Mouse (Mus musculus) limb, embryonic 11.5 days (tissue): ENCODE measurements around the gene Pnmal2. TPM values are rescaled to one million over a fixed set of nuclear protein-coding genes. Genes with fewer than 3 reads are reported as not detected.

Experiments used
- ATAC-seq: fragments of 200-750 bp; cut with Nextera tagmentation; 2 replicates; pipeline ENCODE4 v1.8.0; 2017; ENCODE audit warnings: low read depth; ENCODE audit not compliant: insufficient number of reproducible peaks, low FRiP score, low TSS enrichment
- DNase-seq: peaks from one replicate; pipeline ENCODE4 v3.0.0-alpha.2; 2015; ENCODE audit warnings: low spot score
- H3K27ac ChIP-seq: fragments of 300-500 bp; sonication (generic); replicated peaks from 2 replicates; pipeline ENCODE4 v1.5.1; 2014; ENCODE audit warnings: low read depth, mild to moderate bottlenecking, low read length
- H3K27me3 ChIP-seq: fragments of 300-500 bp; sonication (generic); 2 replicates; pipeline ENCODE4 v1.6.1; 2014; ENCODE audit warnings: mild to moderate bottlenecking, low read length, mixed read lengths; ENCODE audit not compliant: control insufficient read depth, insufficient read depth
- H3K36me3 ChIP-seq: fragments of 300-500 bp; sonication (generic); 2 replicates; pipeline ENCODE4 v1.6.1; 2014; ENCODE audit warnings: mild to moderate bottlenecking, low read length, moderate library complexity, mixed read lengths; ENCODE audit not compliant: control insufficient read depth, insufficient read depth
- H3K4me1 ChIP-seq: fragments of 300-500 bp; sonication (generic); 2 replicates; pipeline ENCODE4 v1.6.1; 2014; ENCODE audit warnings: low read length, mixed read lengths; ENCODE audit not compliant: control insufficient read depth, insufficient read depth
- H3K4me2 ChIP-seq: fragments of 300-500 bp; sonication (generic); 2 replicates; pipeline ENCODE4 v1.6.1; 2014; ENCODE audit warnings: low read depth, mild to moderate bottlenecking, moderate library complexity; ENCODE audit not compliant: severe bottlenecking
- H3K4me3 ChIP-seq: fragments of 300-500 bp; sonication (generic); 2 replicates; pipeline ENCODE4 v1.5.1; 2014; ENCODE audit warnings: low read depth, low read length
- H3K9ac ChIP-seq: fragments of 300-500 bp; sonication (generic); 2 replicates; pipeline ENCODE4 v1.6.1; 2014; ENCODE audit warnings: mild to moderate bottlenecking, low read length
- H3K9me3 ChIP-seq: fragments of 300-500 bp; sonication (generic); 2 replicates; pipeline ENCODE4 v1.6.1; 2016; ENCODE audit warnings: low read length; ENCODE audit not compliant: control insufficient read depth
- WGBS: fragments of 180-500 bp; shearing (Covaris S2); extraction: QIAGEN DNeasy Blood & Tissue Kit; methylation state at CpG from one replicate; pipeline ENCODE4 v1.1.7; 2014; 5-methylcytosine and 5-hydroxymethylcytosine counted together
- polyA plus RNA-seq: library from polyadenylated mRNA; unstranded; fragments of >200 nt; fragmentation: Nextera tagmentation; extraction: Ambion mirVana; gene quantifications from 2 replicates; pipeline ENCODE4 v1.2.1, GENCODE M21; 2014

Pnmal2 gene
- polyA plus RNA-seq, 1 experiment from 2014 or later = 4.8 TPM

DNA sequence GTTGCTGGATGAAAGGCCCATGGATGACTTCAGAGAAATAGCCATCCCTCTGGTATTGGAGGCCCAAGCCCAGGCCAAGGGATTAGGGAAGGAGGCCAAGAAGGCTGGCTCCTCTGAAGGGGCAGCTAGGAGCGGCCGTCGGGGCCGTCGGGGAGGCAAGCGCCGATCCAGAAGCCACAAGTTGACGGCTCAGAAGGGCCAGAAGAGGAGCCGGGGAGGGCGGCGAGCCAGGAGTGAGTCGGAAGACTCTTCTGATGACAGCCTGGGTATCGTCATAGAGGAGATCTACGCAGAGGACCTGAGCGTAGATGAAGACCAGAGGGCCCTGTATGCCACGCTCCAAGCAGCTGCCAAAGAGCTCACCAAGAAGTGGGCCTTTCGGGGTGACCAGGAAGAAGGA is 937 bp downstream of the Pnmal2 start:
- H3K4me3 ChIP-seq = peak overlapping the region; percentile 61
- peaks cover 50% of the 10 kb centered on the region for H3K27me3 ChIP-seq
- no peak overlapping the region for H3K27ac ChIP-seq
- peak overlapping the region; percentile 87 for H3K4me2 ChIP-seq
- H3K9me3 ChIP-seq = no peaks in the 10 kb centered on the region
- 12% methylated on average over 17 of the region's 17 CpGs for WGBS
- no peaks in the 10 kb centered on the region for H3K36me3 ChIP-seq
- H3K4me1 ChIP-seq = peaks cover 39% of the 10 kb centered on the region
- ATAC-seq = no peak
- DNase-seq = peak; percentile 45
- no peak overlapping the region for H3K9ac ChIP-seq

DNA sequence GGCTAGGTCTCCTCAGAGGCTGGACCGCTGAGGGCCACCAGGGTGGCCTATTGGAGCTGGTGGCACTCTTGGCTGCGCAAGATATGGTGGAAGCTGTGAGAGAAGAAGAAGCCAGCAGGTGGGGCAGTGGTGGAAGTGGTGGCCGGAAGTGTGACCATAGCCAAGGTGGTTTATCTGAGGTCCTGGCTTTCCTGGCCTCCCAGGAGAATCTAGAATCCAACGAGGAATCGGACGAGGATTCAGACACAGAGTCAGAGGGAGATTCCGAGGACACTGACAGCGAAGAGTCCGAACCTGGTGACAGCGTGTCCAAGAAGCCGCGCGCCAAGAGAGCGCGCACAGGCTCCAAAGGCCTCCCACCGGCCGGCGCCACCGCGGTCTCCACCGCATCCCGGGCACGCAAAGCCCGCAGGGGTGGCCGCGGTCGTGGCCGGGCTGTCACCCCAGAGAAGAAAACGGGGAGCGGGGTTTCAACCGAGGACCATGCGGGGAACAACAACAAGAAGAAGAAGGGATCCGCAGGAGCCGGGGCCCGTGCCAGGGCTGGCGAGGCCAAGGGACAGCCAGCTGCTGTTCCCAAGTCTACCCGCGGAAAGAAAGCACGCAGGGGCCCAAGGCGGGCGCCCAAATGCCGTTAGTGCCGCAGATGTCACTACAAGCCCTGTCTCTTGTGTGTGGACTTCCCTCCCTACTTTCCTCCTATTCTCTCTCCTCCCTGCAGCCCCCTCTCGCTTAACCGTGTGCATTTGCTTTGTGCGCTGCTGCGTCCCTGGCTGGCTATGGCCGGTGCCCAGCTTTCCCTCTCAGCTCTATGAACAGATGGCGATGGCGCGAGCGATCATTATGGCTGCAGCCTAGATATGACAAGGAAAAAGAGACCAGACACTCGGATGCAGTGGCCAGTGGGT is 2.2 kb downstream of the Pnmal2 start:
- Histone ChIP-seq H3K4me2 (peak overlapping the region; percentile 58), H3K27ac (no peak overlapping the region), H3K9ac (peak overlapping the region; percentile 53), H3K27me3 (peaks cover 50% of the 10 kb centered on the region), H3K36me3 (no peaks in the 10 kb centered on the region), H3K9me3 (no peaks in the 10 kb centered on the region), H3K4me1 (peaks cover 36% of the 10 kb centered on the region), H3K4me3 (peak overlapping the region; percentile 33)
- no peak for DNase-seq
- ATAC-seq = no peak
- 2% methylated on average over 46 of the region's 53 CpGs for WGBS

- Histone ChIP-seq H3K4me2 (peak overlapping the region; percentile 58), H3K27me3 (peaks cover 50% of the 10 kb centered on the region), H3K27ac (no peak overlapping the region), H3K9me3 (no peaks in the 10 kb centered on the region), H3K36me3 (no peaks in the 10 kb centered on the region), H3K9ac (no peak overlapping the region), H3K4me3 (peak overlapping the region; percentile 33), H3K4me1 (peaks cover 36% of the 10 kb centered on the region)
- ATAC-seq (no peak), DNase-seq (no peak)
- 18% methylated on average over 21 of the region's 22 CpGs for WGBS
Measured at GRCm38 (mm10) chr7:16947349-16947895, 2.9 kb downstream of the Pnmal2 start.

- Histone ChIP-seq H3K36me3 (no peaks in the 10 kb centered on the region), H3K4me1 (peaks cover 36% of the 10 kb centered on the region), H3K27me3 (peaks cover 50% of the 10 kb centered on the region), H3K4me2 (peak overlapping the region; percentile 58; the same call in 1 of the 2 replicates), H3K9me3 (no peaks in the 10 kb centered on the region), H3K27ac (no peak overlapping the region), H3K4me3 (no peak overlapping the region), H3K9ac (no peak overlapping the region)
- no peak for ATAC-seq
- WGBS = 14% methylated on average over 4 of the region's 4 CpGs
- DNase-seq = peak; percentile 43
Measured at GRCm38 (mm10) chr7:16947959-16948361, 3.5 kb downstream of the Pnmal2 start.

DNA sequence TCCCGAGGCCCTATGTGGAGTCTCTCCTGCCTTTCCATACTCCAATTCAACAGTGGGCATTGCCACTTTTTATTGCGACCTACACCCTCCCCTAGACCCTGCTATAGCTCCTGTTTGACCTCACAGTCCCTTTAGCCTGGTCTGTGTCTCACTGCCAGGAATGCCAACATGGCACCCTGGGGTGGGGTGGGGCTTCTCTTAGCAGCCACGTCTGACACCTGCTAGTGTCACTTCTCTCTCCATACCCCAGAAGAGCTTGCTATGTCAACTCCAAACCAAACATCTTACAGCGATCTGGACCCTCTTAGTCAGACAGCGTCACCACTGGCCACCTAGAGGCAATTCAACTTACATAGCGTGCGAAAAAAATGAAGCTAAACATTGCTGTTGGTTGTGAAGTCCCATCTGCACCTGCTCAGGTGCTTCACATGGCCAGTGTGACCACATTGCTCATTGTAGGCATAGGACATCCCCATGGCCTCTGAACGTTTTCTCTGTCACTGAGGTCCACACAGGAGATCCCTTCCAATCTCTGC is 4.5 kb downstream of the Pnmal2 start:
- Histone ChIP-seq H3K36me3 (no peaks in the 10 kb centered on the region), H3K9ac (no peak overlapping the region), H3K4me1 (peaks cover 33% of the 10 kb centered on the region), H3K27ac (no peak overlapping the region), H3K9me3 (no peaks in the 10 kb centered on the region), H3K4me2 (no peak overlapping the region), H3K27me3 (peaks cover 50% of the 10 kb centered on the region), H3K4me3 (no peak overlapping the region)
- ATAC-seq (no peak), DNase-seq (no peak)
- WGBS = 49% methylated on average over 8 of the region's 8 CpGs

DNA sequence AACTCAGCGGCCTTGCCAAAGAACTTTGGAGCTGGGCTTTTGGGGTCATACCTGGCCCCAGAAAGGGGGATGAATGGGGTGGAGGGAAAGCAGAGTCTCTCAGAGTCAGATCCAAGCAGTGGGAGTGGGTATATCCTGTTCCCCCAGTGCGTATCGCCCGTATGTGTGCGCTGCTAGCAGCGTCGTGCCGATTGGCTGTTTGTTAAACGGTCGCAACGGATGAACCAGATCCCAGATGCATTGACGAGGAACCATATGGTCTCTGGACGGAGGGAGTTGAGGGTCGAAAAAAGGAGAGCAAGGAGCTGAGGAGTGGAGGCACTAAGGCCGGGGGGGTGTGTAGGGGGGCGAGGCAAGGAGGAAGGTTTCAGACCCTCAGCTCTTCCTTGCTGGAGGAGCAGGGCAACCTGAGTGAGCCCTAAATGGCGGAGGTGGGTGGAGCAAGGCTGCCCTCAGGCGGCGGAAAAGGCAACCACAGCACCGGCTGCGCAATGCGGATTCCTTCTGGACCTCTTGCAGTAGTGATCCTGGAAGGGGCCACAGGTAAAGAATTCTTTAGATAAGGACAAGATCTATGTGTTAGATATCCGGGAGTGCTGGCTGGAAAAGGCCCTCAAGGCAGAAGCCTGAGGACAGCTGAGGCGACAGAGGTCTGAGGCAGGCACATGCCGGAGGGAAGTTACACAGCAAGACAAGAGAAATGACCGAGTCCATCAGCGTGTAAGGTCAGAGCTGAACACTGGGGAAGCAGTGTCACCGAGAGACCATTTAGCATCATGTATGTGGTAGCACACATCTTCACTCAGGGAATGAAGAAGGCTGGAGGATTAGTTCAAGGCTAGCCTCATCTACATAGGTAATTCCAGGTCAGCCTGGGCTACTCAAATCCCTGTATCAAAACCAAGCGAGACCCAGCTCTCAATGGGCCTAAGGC is 5.7 kb downstream of the Pnmal2 start:
- peak overlapping the region; percentile 31; the same call in 1 of the 2 replicates for H3K9ac ChIP-seq
- no peak overlapping the region for H3K27ac ChIP-seq
- peak; percentile 91 for DNase-seq
- H3K4me3 ChIP-seq = peak overlapping the region; percentile 14; the same call in 1 of the 2 replicates
- ATAC-seq = peak; percentile 57
- peaks cover 46% of the 10 kb centered on the region for H3K27me3 ChIP-seq
- peaks cover 27% of the 10 kb centered on the region for H3K4me1 ChIP-seq
- no peaks in the 10 kb centered on the region for H3K9me3 ChIP-seq
- H3K4me2 ChIP-seq = peak overlapping the region; percentile 51
- H3K36me3 ChIP-seq = no peaks in the 10 kb centered on the region
- 12% methylated on average over 29 of the region's 29 CpGs for WGBS

GRCm38 (mm10) chr7:16950861-16951635 is 6.6 kb downstream of the Pnmal2 start:
- H3K4me3 ChIP-seq = no peak overlapping the region
- H3K36me3 ChIP-seq = no peaks in the 10 kb centered on the region
- peaks cover 23% of the 10 kb centered on the region for H3K4me1 ChIP-seq
- peaks cover 38% of the 10 kb centered on the region for H3K27me3 ChIP-seq
- H3K9me3 ChIP-seq = no peaks in the 10 kb centered on the region
- peak; percentile 91 for DNase-seq
- ATAC-seq = peak; percentile 70
- H3K27ac ChIP-seq = no peak overlapping the region
- WGBS = 27% methylated on average over 18 of the region's 18 CpGs
- no peak overlapping the region for H3K4me2 ChIP-seq
- H3K9ac ChIP-seq = no peak overlapping the region
